Mouse (Mus musculus) ES-Bruce4 (cell line): ENCODE results near the gene Serpinb6d. TPM values are rescaled to one million over a fixed set of nuclear protein-coding genes. Genes with fewer than 3 reads are reported as not detected.

ENCODE experiments used
- H3K27ac ChIP-seq: 2 replicates; pipeline ENCODE4 v1.5.1; 2012; ENCODE audit warnings: low read length, inconsistent platforms; ENCODE audit not compliant: insufficient read depth
- H3K27me3 ChIP-seq: 2 replicates; pipeline ENCODE4 v1.6.1; 2012; ENCODE audit warnings: mild to moderate bottlenecking, low read length, inconsistent platforms; ENCODE audit not compliant: control insufficient read depth, poor library complexity, insufficient read depth, severe bottlenecking
- H3K36me3 ChIP-seq: 2 replicates; pipeline ENCODE4 v1.6.1; 2012; ENCODE audit warnings: inconsistent platforms, mild to moderate bottlenecking, low read length, moderate library complexity; ENCODE audit not compliant: control insufficient read depth, poor library complexity, insufficient read depth, severe bottlenecking
- H3K4me1 ChIP-seq: one replicate; pipeline ENCODE4 v1.8.1; 2011; ENCODE audit warnings: low read length; ENCODE audit not compliant: control insufficient read depth, insufficient read depth
- H3K4me3 ChIP-seq: 2 replicates; pipeline ENCODE4 v1.5.1; 2011; ENCODE audit warnings: low read depth, mild to moderate bottlenecking, low read length
- H3K9ac ChIP-seq: 2 replicates; pipeline ENCODE4 v1.6.1; 2012; ENCODE audit warnings: low read depth, mild to moderate bottlenecking, inconsistent platforms; ENCODE audit not compliant: poor library complexity, severe bottlenecking
- H3K9me3 ChIP-seq: replicated peaks from 2 replicates; pipeline ENCODE4 v1.6.1; 2012; ENCODE audit warnings: mild to moderate bottlenecking, low read length, inconsistent platforms; ENCODE audit not compliant: control insufficient read depth, poor library complexity, insufficient read depth, severe bottlenecking
- CTCF ChIP-seq: IDR thresholded peaks from one replicate; pipeline ENCODE4 v1.8.1; 2011; ENCODE audit warnings: low read depth, low read length
- EP300 ChIP-seq: IDR thresholded peaks from 2 replicates; pipeline ENCODE4 v1.6.1; 2011; ENCODE audit warnings: low read depth, low read length; ENCODE audit not compliant: insufficient read depth
- POLR2A ChIP-seq: IDR thresholded peaks from one replicate; pipeline ENCODE4 v1.8.1; 2011; ENCODE audit warnings: low read length; ENCODE audit not compliant: insufficient read depth
- polyA plus RNA-seq: library from polyadenylated mRNA; stranded (reverse); fragments of >200 nt; gene quantifications from 2 replicates; pipeline ENCODE4 v1.2.4, GENCODE M21; 2011; ENCODE audit warnings: low read depth; ENCODE audit not compliant: missing spikeins, insufficient read depth, insufficient read length

Gene Serpinb6d
- not detected in 2 replicates for polyA plus RNA-seq

GRCm38 (mm10) chr13:33661105-33661504 lies at the start of gene Serpinb6d:
Gene Serpinb6d (plus strand): TSS chr13:33661405.
- no peaks in the 10 kb centered on the region for H3K27me3 ChIP-seq
- H3K9me3 ChIP-seq, result no peaks in the 10 kb centered on the region
- no peak within 1 kb of the TSS for H3K27ac ChIP-seq
- no peak within 1 kb of the TSS for H3K9ac ChIP-seq
- H3K4me3 ChIP-seq, result no peak within 1 kb of the TSS
- H3K4me1 ChIP-seq, result no peaks in the 10 kb centered on the region
- no peaks in the 10 kb centered on the region for H3K36me3 ChIP-seq
- TF ChIP-seq EP300 (no peak), CTCF (no peak), POLR2A (no peak)

GRCm38 (mm10) chr13:33622921-33623320 lies 38.3 kb upstream of the Serpinb6d start:
- TF ChIP-seq EP300 (no peak), POLR2A (no peak), CTCF (no peak)
- H3K4me3 ChIP-seq, result no peak overlapping the region
- H3K4me1 ChIP-seq, result no peaks in the 10 kb centered on the region
- no peak overlapping the region for H3K27ac ChIP-seq
- H3K9me3 ChIP-seq, result no peaks in the 10 kb centered on the region
- H3K9ac ChIP-seq, result no peak overlapping the region
- H3K36me3 ChIP-seq, result no peaks in the 10 kb centered on the region
- H3K27me3 ChIP-seq, result no peaks in the 10 kb centered on the region

GRCm38 (mm10) chr13:33642540-33642939 lies 18.7 kb upstream of the Serpinb6d start:
- H3K27me3 ChIP-seq, result no peaks in the 10 kb centered on the region
- no peaks in the 10 kb centered on the region for H3K36me3 ChIP-seq
- H3K4me1 ChIP-seq, result no peaks in the 10 kb centered on the region
- no peak overlapping the region for H3K9ac ChIP-seq
- H3K27ac ChIP-seq, result no peak overlapping the region
- H3K9me3 ChIP-seq, result no peaks in the 10 kb centered on the region
- no peak overlapping the region for H3K4me3 ChIP-seq
- no peak for TF ChIP-seq POLR2A
- no peak for TF ChIP-seq EP300
- TF ChIP-seq CTCF, result no peak

- Histone ChIP-seq H3K9me3 (no peaks in the 10 kb centered on the region), H3K27ac (no peak overlapping the region), H3K27me3 (no peaks in the 10 kb centered on the region), H3K4me1 (no peaks in the 10 kb centered on the region), H3K4me3 (no peak overlapping the region), H3K36me3 (no peaks in the 10 kb centered on the region), H3K9ac (no peak overlapping the region)
- TF ChIP-seq EP300 (no peak), POLR2A (no peak), CTCF (no peak)
Observed at GRCm38 (mm10) chr13:33662550-33662949, 1.3 kb downstream of the Serpinb6d start.

- TF ChIP-seq POLR2A (no peak), EP300 (no peak), CTCF (no peak)
Observed at GRCm38 (mm10) chr13:33720296-33720695, 59.1 kb downstream of the Serpinb6d start.

More at GRCm38 (mm10) chr13:33720296-33720695, 59.1 kb downstream of the Serpinb6d start:
- H3K27me3 ChIP-seq, result no peaks in the 10 kb centered on the region; the same call in 1 of the 2 replicates
- H3K9me3 ChIP-seq, result no peaks in the 10 kb centered on the region; the same call in 1 of the 2 replicates
- H3K4me3 ChIP-seq, result no peak overlapping the region
- no peaks in the 10 kb centered on the region for H3K4me1 ChIP-seq
- H3K27ac ChIP-seq, result no peak overlapping the region
- H3K9ac ChIP-seq, result no peak overlapping the region
- H3K36me3 ChIP-seq, result no peaks in the 10 kb centered on the region

Other genes with a start within 250 kb of the Serpinb6d start
- not detected in 2 replicates for gene Serpinb9g, start 176.6 kb upstream of the Serpinb6d start, polyA plus RNA-seq
- gene Serpinb6e, start 182.0 kb downstream of the Serpinb6d start, polyA plus RNA-seq, result not detected in 2 replicates
- 9.5 and 12.4 TPM in 2 replicates for gene Serpinb6c, start 244.3 kb downstream of the Serpinb6d start, polyA plus RNA-seq